Mouse (Mus musculus) fibroblast of lung, adult 2 months (primary cell): ENCODE measurements around the gene Tbck.

Source experiments
- DNase-seq: peaks from one replicate; pipeline ENCODE4 v3.0.0-alpha.2; 2011; ENCODE audit warnings: low read depth

The Tbck gene

GRCm38 (mm10) chr3:132871318-132871904 is 187.5 kb downstream of the Tbck start:
- no peak for DNase-seq

GRCm38 (mm10) chr3:132873251-132873650 is 189.3 kb downstream of the Tbck start:
- no peak for DNase-seq

- DNase-seq = no peak
Observed at GRCm38 (mm10) chr3:132876011-132876708, 192.2 kb downstream of the Tbck start.

GRCm38 (mm10) chr3:132876933-132877676 is 193.2 kb downstream of the Tbck start:
- peak; percentile 69 for DNase-seq

- DNase-seq = no peak
Observed at GRCm38 (mm10) chr3:132880361-132880760, 196.4 kb downstream of the Tbck start.

GRCm38 (mm10) chr3:132880826-132881225 is 196.9 kb downstream of the Tbck start:
- DNase-seq = no peak

GRCm38 (mm10) chr3:132883256-132883655 is 199.3 kb downstream of the Tbck start:
- no peak for DNase-seq

- DNase-seq = no peak
Observed at GRCm38 (mm10) chr3:132884459-132884858, 200.5 kb downstream of the Tbck start.

GRCm38 (mm10) chr3:132886419-132887050 is 202.6 kb downstream of the Tbck start:
- no peak for DNase-seq

- no peak for DNase-seq
Observed at GRCm38 (mm10) chr3:132887074-132887848, 203.3 kb downstream of the Tbck start.
